Mouse (Mus musculus) cortical plate, adult 2 months (tissue): ENCODE measurements at regions not wholly inside any gene's neighbourhood (a gene's known extent, or its start where the extent isn't known, plus 50 kb on each side); places are given as distances from the start of the nearest gene placed in this dataset.

Experiments used
- CTCF ChIP-seq: fragments of 200-500 bp; IDR thresholded peaks from 2 replicates; pipeline ENCODE4 v1.5.1; 2011; ENCODE audit warnings: mild to moderate bottlenecking, control low read depth, low read length; ENCODE audit not compliant: insufficient read depth; ENCODE audit errors: extremely low read depth
- POLR2A ChIP-seq: fragments of 200-500 bp; IDR thresholded peaks from 2 replicates; pipeline ENCODE4 v1.6.1; 2011; ENCODE audit warnings: mild to moderate bottlenecking, low read length, control low read depth; ENCODE audit not compliant: insufficient read depth; ENCODE audit errors: extremely low read depth

DNA sequence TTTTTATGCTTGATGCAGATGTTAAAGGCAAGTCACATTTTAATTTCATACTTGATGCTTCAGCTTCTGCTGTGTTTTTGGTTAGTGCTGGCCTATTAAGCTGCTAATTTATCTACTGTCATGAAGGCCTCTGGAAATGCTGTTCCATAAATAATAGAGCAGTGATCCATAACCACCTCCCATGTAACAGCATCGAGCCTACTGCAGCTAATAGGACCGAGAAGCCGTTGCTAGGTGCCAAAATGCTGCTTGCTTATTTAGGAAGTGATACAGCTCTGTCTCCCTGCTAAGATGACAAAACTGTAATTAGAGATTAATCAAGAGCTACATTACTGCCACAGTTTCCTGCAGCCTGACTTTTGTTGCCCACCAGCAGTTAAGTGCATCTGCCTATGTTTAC is 406.9 kb upstream of the Itga1 start:
- no peak for TF ChIP-seq CTCF
- no peak for TF ChIP-seq POLR2A
